23 mouse cellular contexts compared by ENCODE assay signal in genomic region chr5:117764496-117764895, GRCm38 (mm10). TPM values are rescaled to one million over a fixed set of nuclear protein-coding genes. Genes with fewer than 3 reads are reported as not detected.
DNase-seq lines count a peak whose midpoint lies in the region; ATAC-seq and TF ChIP-seq lines count a peak whose summit lies in the region.
"Had no signal": no experiment of that assay in that cellular context is flagged by ENCODE, and none has a peak within 500 bp of the region (broad histone marks: within the 10 kb centered on the region; RNA-seq: fewer than 3 reads in every experiment).

No protein-coding gene starts in this region.

- ATAC-seq in midbrain, postnatal 0 days (ENCODE audit: low FRiP score), result no peak
- ATAC-seq in kidney, embryonic 15.5 days (replicated peaks; ENCODE audit: low FRiP score), result 0 out of 2 replicates have a peak, but pooled peaks have one; percentile 43
- ATAC-seq: intestine, embryonic 15.5 days; midbrain, embryonic 16.5 days had no signal

- H3K9ac ChIP-seq in midbrain, postnatal 0 days (replicated peaks; ENCODE audit: low read length, poor library complexity, severe bottlenecking), result no peak overlapping the region
- no peak overlapping the region for H3K9ac ChIP-seq in kidney, embryonic 15.5 days
- H3K9ac ChIP-seq: embryonic facial prominence, embryonic 15.5 days; heart, embryonic 12.5 days; hindbrain, embryonic 14.5 days; intestine, embryonic 15.5 days had no signal

- H3K4me2 ChIP-seq in midbrain, postnatal 0 days (ENCODE audit: low read depth, low read length, poor library complexity, severe bottlenecking), result no peak overlapping the region
- H3K4me2 ChIP-seq in kidney, embryonic 15.5 days, result no peak overlapping the region
- H3K4me2 ChIP-seq: embryonic facial prominence, embryonic 15.5 days; heart, embryonic 12.5 days; hindbrain, embryonic 14.5 days; intestine, embryonic 15.5 days; liver, embryonic 11.5 days had no signal

- H3K4me3 ChIP-seq in midbrain, postnatal 0 days (ENCODE audit: low read depth, low read length), result no peak overlapping the region
- no peak overlapping the region for H3K4me3 ChIP-seq in midbrain, embryonic 10.5 days
- H3K4me3 ChIP-seq in kidney, embryonic 15.5 days (replicated peaks), result no peak overlapping the region
- H3K4me3 ChIP-seq: embryonic facial prominence, embryonic 15.5 days; forebrain, embryonic 10.5 days; heart, embryonic 12.5 days; intestine, embryonic 15.5 days had no signal

- H3K36me3 ChIP-seq in midbrain, postnatal 0 days (ENCODE audit: insufficient read depth, low read length), result peaks cover 26% of the 10 kb centered on the region
- H3K36me3 ChIP-seq in midbrain, embryonic 10.5 days, result 0 out of 2 replicates have a peak, but pooled peaks cover 4% of the 10 kb centered on the region
- no peaks in the 10 kb centered on the region for H3K36me3 ChIP-seq in kidney, embryonic 15.5 days
- H3K36me3 ChIP-seq: embryonic facial prominence, embryonic 15.5 days; forebrain, embryonic 10.5 days; heart, embryonic 12.5 days; intestine, embryonic 15.5 days had no signal

- H3K27ac ChIP-seq in midbrain, postnatal 0 days (ENCODE audit: low read depth, low read length), result no peak overlapping the region
- H3K27ac ChIP-seq in midbrain, embryonic 10.5 days (replicated peaks), result no peak overlapping the region
- peak overlapping the region; percentile 48; the same call in 1 of the 2 replicates for H3K27ac ChIP-seq in kidney, embryonic 15.5 days
- H3K27ac ChIP-seq: embryonic facial prominence, embryonic 15.5 days; forebrain, embryonic 10.5 days; hindbrain, embryonic 14.5 days; intestine, embryonic 15.5 days had no signal

- DNase-seq in gastrocnemius, adult 18-20 months (ENCODE audit: low spot score), result peak; percentile 35
- no peak for DNase-seq in gastrocnemius, postnatal 4 days (ENCODE audit: low spot score in 2 of 2)
- DNase-seq in midbrain, postnatal 0 days (ENCODE audit: low spot score), result peak; percentile 1
- no peak for DNase-seq in midbrain, embryonic 10.5 days (ENCODE audit: low spot score)
- DNase-seq in kidney, postnatal 4 days, result peak; percentile 54 to 72
- no peak for DNase-seq in adrenal gland, adult (ENCODE audit: inconsistent age in 2 of 2, low spot score in 1 of 2)
- DNase-seq in frontal cortex, postnatal 10 days (ENCODE audit: low spot score in 2 of 2), result no peak
- DNase-seq: B cell, adult 2 months; cerebellum, adult 8-10 months; gastrocnemius, postnatal 10 days; heart, postnatal 14 days; lung, adult 18-20 months; lung, postnatal 14 days; right cerebral cortex, postnatal 4 days had no signal

- H3K4me1 ChIP-seq in midbrain, postnatal 0 days (ENCODE audit: insufficient read depth, low read length), result no peaks in the 10 kb centered on the region
- peaks cover 7% of the 10 kb centered on the region for H3K4me1 ChIP-seq in midbrain, embryonic 10.5 days
- no peaks in the 10 kb centered on the region for H3K4me1 ChIP-seq in kidney, embryonic 15.5 days
- H3K4me1 ChIP-seq: embryonic facial prominence, embryonic 15.5 days; heart, embryonic 12.5 days; intestine, embryonic 15.5 days had no signal

- no peak for TF ChIP-seq CTCF in midbrain, postnatal 0 days (IDR thresholded peaks at IDR 0.05)

- no peaks in the 10 kb centered on the region for H3K27me3 ChIP-seq in midbrain, postnatal 0 days (ENCODE audit: insufficient read depth, low read length)
- H3K27me3 ChIP-seq in midbrain, embryonic 10.5 days (ENCODE audit: low read depth, poor library complexity, severe bottlenecking), result no peaks in the 10 kb centered on the region
- H3K27me3 ChIP-seq in kidney, embryonic 15.5 days, result no peaks in the 10 kb centered on the region
- H3K27me3 ChIP-seq: embryonic facial prominence, embryonic 15.5 days; heart, embryonic 12.5 days; intestine, embryonic 15.5 days had no signal

- no peaks in the 10 kb centered on the region for H3K9me3 ChIP-seq in midbrain, postnatal 0 days (ENCODE audit: low read length)
- H3K9me3 ChIP-seq in midbrain, embryonic 10.5 days (replicated peaks), result peaks cover 6% of the 10 kb centered on the region; the same call in 1 of the 2 replicates
- H3K9me3 ChIP-seq in kidney, embryonic 15.5 days (replicated peaks), result no peaks in the 10 kb centered on the region
- H3K9me3 ChIP-seq: embryonic facial prominence, embryonic 15.5 days; heart, embryonic 12.5 days; intestine, embryonic 15.5 days had no signal

- 82% methylated on average over 9 of the region's 9 CpGs for WGBS in midbrain, postnatal 0 days
- WGBS in midbrain, embryonic 10.5 days, result 84% methylated on average over 9 of the region's 9 CpGs
- 76% methylated on average over 9 of the region's 9 CpGs for WGBS in kidney, embryonic 15.5 days

RNA-seq across cellular contexts. Expression of gene Nos1, which starts 16.3 kb away (rescaled TPM):
- 10 to 100 TPM; 64.3 to 71.9 TPM for total RNA-seq in gastrocnemius, adult 18-20 months (2021)
- 10 to 100 TPM; 11.8 to 13.3 TPM for total RNA-seq in gastrocnemius, postnatal 4 days (2021)
- 17.8 and 25.7 TPM in 2 replicates for total RNA-seq in midbrain, postnatal 0 days (2014; rRNA removed)
- polyA plus RNA-seq in midbrain, postnatal 0 days (2015; fragmentation: Nextera tagmentation; extraction: Ambion mirVana), result 3.4 and 3.5 TPM in 2 replicates
- 0.25 and 0.36 TPM in 2 replicates for polyA plus RNA-seq in midbrain, embryonic 10.5 days (2016; fragmentation: Nextera tagmentation; extraction: Ambion mirVana)
- polyA plus RNA-seq in kidney, embryonic 15.5 days (2015; fragmentation: Nextera tagmentation; extraction: Ambion mirVana), result 0.92 and 0.96 TPM in 2 replicates
- total RNA-seq: megakaryocyte-erythroid progenitor cell, adult 5-6 weeks had no signal

Comparison
In these comparisons a context has a peak if more than half of its experiments do, and no peak if none do; other contexts are left out.
1. DNase-seq: peak in gastrocnemius, adult 18-20 months (single experiment), midbrain, postnatal 0 days (single experiment) and kidney, postnatal 4 days (2 of 2); none in gastrocnemius, postnatal 4 days (0 of 2), midbrain, embryonic 10.5 days (single experiment), adrenal gland, adult (0 of 2) and frontal cortex, postnatal 10 days (0 of 2).